Mouse (Mus musculus) liver, postnatal 0 days (tissue): Measurements from ENCODE around the gene Abcc3.

Source experiments
- CTCF ChIP-seq: sonication (generic); IDR thresholded peaks from 2 replicates; pipeline ENCODE4 v1.5.1; 2016; ENCODE audit warnings: antibody characterized with exemption, low read depth
- EP300 ChIP-seq: IDR thresholded peaks from 2 replicates; pipeline ENCODE4 v1.6.1; 2016; ENCODE audit warnings: antibody characterized with exemption, low read depth, mild to moderate bottlenecking

DNA sequence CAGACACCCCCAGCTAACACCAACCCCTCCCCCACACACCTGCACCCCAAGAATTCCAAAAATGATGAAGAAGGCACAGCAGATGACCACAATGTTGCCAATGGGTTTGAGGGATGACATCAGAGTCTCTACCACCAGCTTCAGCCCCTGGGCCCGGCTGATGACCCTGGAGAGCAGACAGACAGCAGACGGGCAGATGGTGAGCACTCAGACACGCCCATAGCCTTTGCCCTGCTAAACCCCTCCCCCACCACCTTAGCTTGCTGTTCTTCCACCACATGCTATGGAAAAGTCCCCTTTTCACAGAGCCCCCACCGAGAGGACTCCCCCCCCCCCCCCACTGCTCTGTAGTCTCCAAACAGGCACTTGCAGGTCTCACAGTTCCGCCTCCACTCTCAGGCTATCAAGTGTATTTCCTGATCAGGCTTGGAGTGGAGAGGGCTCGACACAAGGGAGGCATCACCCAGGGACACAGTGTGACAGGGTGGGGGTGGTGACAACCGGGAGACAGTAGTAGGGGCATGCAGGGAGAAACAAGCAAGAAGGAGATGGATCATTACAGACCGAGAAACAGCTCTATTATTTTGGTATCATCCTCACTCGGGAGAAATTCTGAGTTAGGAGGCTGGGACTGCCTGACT is 36.3 kb upstream of the Abcc3 start:
- TF ChIP-seq CTCF = no peak
- TF ChIP-seq EP300 = no peak
